Mouse (Mus musculus) MEL (cell line): ENCODE measurements at regions not wholly inside any gene's neighbourhood (a gene's known extent, or its start where the extent isn't known, plus 50 kb on each side); places are given as distances from the start of the nearest gene placed in this dataset.

Experiments used
- DNase-seq: peaks from one replicate; pipeline ENCODE4 v3.0.0; 2011; ENCODE audit warnings: low read depth, low spot score
- H3K27ac ChIP-seq: 2 replicates; pipeline ENCODE4 v1.5.1; 2012; ENCODE audit warnings: low read depth, mild to moderate bottlenecking, control low read depth, low read length, moderate library complexity; ENCODE audit not compliant: control insufficient read depth
- H3K27me3 ChIP-seq, 2 experiments: fragments of 150-350 bp in 1 of 2; sonication (generic) in 1 of 2; 2 replicates each; pipeline ENCODE4 v1.6.1; 2012; ENCODE audit warnings: low read length in 2 of 2, mild to moderate bottlenecking in 2 of 2, improper control_type of control experiment in 1 of 2, moderate library complexity in 1 of 2; ENCODE audit not compliant: insufficient read depth in 2 of 2, control insufficient read depth in 1 of 2
- H3K36me3 ChIP-seq, 2 experiments: 2 replicates each; pipeline ENCODE4 v1.6.1; 2012 to 2014; ENCODE audit warnings: low read length in 2 of 2, improper control_type of control experiment in 1 of 2, inconsistent platforms in 1 of 2, mild to moderate bottlenecking in 1 of 2; ENCODE audit not compliant: insufficient read depth in 2 of 2, control insufficient read depth in 1 of 2
- H3K4me1 ChIP-seq, 2 experiments: fragments of 150-350 bp in 1 of 2; sonication (generic) in 1 of 2; 2 replicates each; pipeline ENCODE4 v1.6.1; 2012; ENCODE audit warnings: low read length in 2 of 2, improper control_type of control experiment in 1 of 2, mild to moderate bottlenecking in 1 of 2; ENCODE audit not compliant: insufficient read depth in 2 of 2, control insufficient read depth in 1 of 2
- H3K4me3 ChIP-seq, 2 experiments: fragments of 150-350 bp in 1 of 2; sonication (generic) in 1 of 2; 2 replicates each; pipeline ENCODE4 v1.5.1; 2012; ENCODE audit warnings: low read depth in 2 of 2, low read length in 2 of 2, mild to moderate bottlenecking in 2 of 2, moderate library complexity in 2 of 2, control low read depth in 1 of 2, improper control_type of control experiment in 1 of 2; ENCODE audit not compliant: control insufficient read depth in 1 of 2, insufficient read depth in 1 of 2
- H3K79me2 ChIP-seq: 2 replicates; pipeline ENCODE4 v1.6.1; 2012; ENCODE audit warnings: mild to moderate bottlenecking, low read length, moderate library complexity; ENCODE audit not compliant: control insufficient read depth, poor library complexity, insufficient read depth
- H3K9ac ChIP-seq: 2 replicates; pipeline ENCODE4 v1.6.1; 2012; ENCODE audit warnings: low read depth, mild to moderate bottlenecking, control low read depth, low read length, moderate library complexity; ENCODE audit not compliant: control insufficient read depth, poor library complexity, severe bottlenecking
- H3K9me3 ChIP-seq: fragments of 150-350 bp; sonication (generic); replicated peaks from 2 replicates; pipeline ENCODE4 v1.6.1; 2012; ENCODE audit warnings: mild to moderate bottlenecking, low read length, improper control_type of control experiment, moderate library complexity; ENCODE audit not compliant: insufficient read depth
- BHLHE40 ChIP-seq: IDR thresholded peaks from 2 replicates; pipeline ENCODE4 v1.6.1; 2012; ENCODE audit warnings: low read depth, mild to moderate bottlenecking, inconsistent platforms, low read length, improper control_type of control experiment, borderline replicate concordance
- E2F4 ChIP-seq: IDR thresholded peaks from 2 replicates; pipeline ENCODE4 v1.6.1; 2011; ENCODE audit warnings: low read depth, low read length, improper control_type of control experiment, borderline replicate concordance
- EP300 ChIP-seq, 2 experiments: IDR thresholded peaks; 2 replicates each; pipeline ENCODE4 v1.6.1; 2011; ENCODE audit warnings: improper control_type of control experiment in 2 of 2, low read length in 2 of 2, low read depth in 1 of 2, mild to moderate bottlenecking in 1 of 2
- ETS1 ChIP-seq: IDR thresholded peaks from 2 replicates; pipeline ENCODE4 v1.6.1; 2012; ENCODE audit warnings: low read depth, mild to moderate bottlenecking, inconsistent platforms, low read length, improper control_type of control experiment, moderate library complexity
- MAFK ChIP-seq: IDR thresholded peaks from 2 replicates; pipeline ENCODE4 v1.6.1; 2011; ENCODE audit warnings: low read depth, mild to moderate bottlenecking, low read length, improper control_type of control experiment, borderline replicate concordance
- MAZ ChIP-seq: IDR thresholded peaks from 2 replicates; pipeline ENCODE4 v1.6.1; 2012; ENCODE audit warnings: low read depth, mild to moderate bottlenecking, inconsistent platforms, low read length, improper control_type of control experiment
- MEF2A ChIP-seq: IDR thresholded peaks from 2 replicates; pipeline ENCODE4 v1.6.1; 2014; ENCODE audit warnings: low read depth, mild to moderate bottlenecking, inconsistent platforms, low read length, improper control_type of control experiment; ENCODE audit not compliant: poor library complexity, insufficient replicate concordance, severe bottlenecking; ENCODE audit errors: extremely low read depth
- MYC ChIP-seq: IDR thresholded peaks from 2 replicates; pipeline ENCODE4 v1.6.1; 2011; ENCODE audit warnings: low read depth, mild to moderate bottlenecking, low read length, improper control_type of control experiment, moderate library complexity
- NELFE ChIP-seq: IDR thresholded peaks from 2 replicates; pipeline ENCODE4 v1.6.1; 2011; ENCODE audit warnings: low read depth, low read length, improper control_type of control experiment
- NRF1 ChIP-seq: IDR thresholded peaks from 2 replicates; pipeline ENCODE4 v1.6.1; 2014; ENCODE audit warnings: low read depth, mild to moderate bottlenecking, inconsistent platforms, low read length, improper control_type of control experiment, moderate library complexity; ENCODE audit not compliant: poor library complexity, insufficient read depth, severe bottlenecking
- POLR2A ChIP-seq, 2 experiments: IDR thresholded peaks; 2 replicates each; pipeline ENCODE4 v1.6.1; 2011 to 2012; ENCODE audit warnings: low read length in 2 of 2, mild to moderate bottlenecking in 2 of 2, control low read depth in 1 of 2, improper control_type of control experiment in 1 of 2, low read depth in 1 of 2, moderate library complexity in 1 of 2; ENCODE audit not compliant: control insufficient read depth in 1 of 2, insufficient read depth in 1 of 2, poor library complexity in 1 of 2
- RAD21 ChIP-seq: IDR thresholded peaks from 2 replicates; pipeline ENCODE4 v1.6.1; 2011; ENCODE audit warnings: mild to moderate bottlenecking, low read depth, low read length, improper control_type of control experiment
- RCOR1 ChIP-seq: IDR thresholded peaks from 2 replicates; pipeline ENCODE4 v1.6.1; 2012; ENCODE audit warnings: low read depth, mild to moderate bottlenecking, inconsistent platforms, low read length, improper control_type of control experiment
- TAL1 ChIP-seq: IDR thresholded peaks from 2 replicates; pipeline ENCODE4 v1.6.1; 2012; ENCODE audit warnings: mild to moderate bottlenecking, inconsistent platforms, low read length, moderate library complexity, mixed read lengths
- TBP ChIP-seq: IDR thresholded peaks from 2 replicates; pipeline ENCODE4 v1.8.0; 2011; ENCODE audit warnings: low read depth, low read length, improper control_type of control experiment
- USF1 ChIP-seq: IDR thresholded peaks from 2 replicates; pipeline ENCODE4 v1.6.1; 2014; ENCODE audit warnings: low read depth, mild to moderate bottlenecking, inconsistent platforms, low read length, improper control_type of control experiment, moderate library complexity
- USF2 ChIP-seq, 2 experiments: IDR thresholded peaks; 2 replicates each; pipeline ENCODE4 v1.6.1; 2011 to 2012; ENCODE audit warnings: improper control_type of control experiment in 2 of 2, low read length in 2 of 2, borderline replicate concordance in 1 of 2, inconsistent platforms in 1 of 2, low read depth in 1 of 2, mild to moderate bottlenecking in 1 of 2; ENCODE audit not compliant: insufficient read depth in 1 of 2

DNA sequence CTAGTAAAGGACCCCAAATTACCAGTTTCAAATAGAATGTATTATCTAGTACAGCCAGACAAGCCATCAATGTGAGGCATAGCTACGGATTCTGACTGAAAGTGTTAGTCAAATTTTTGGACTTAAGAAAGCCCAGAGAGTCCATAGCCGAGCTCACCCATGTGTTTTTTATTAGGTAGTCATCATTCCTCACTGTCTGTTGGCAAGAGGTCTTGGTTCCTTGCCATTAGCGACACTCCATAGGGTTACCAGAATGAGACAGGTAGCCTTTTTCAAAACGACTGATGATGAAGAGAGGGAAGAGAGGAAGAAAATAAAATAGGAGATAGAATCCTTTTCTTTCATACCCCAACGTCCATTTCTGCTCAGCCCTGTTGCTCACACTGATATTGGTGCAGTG, 83.8 kb upstream of the Mark1 start:
- no peak for DNase-seq
- H3K4me1 ChIP-seq: no peaks in the 10 kb centered on the region
- TF ChIP-seq ETS1: no peak
- TF ChIP-seq TBP: no peak
- no peak for TF ChIP-seq USF1
- no peak for TF ChIP-seq RCOR1
- no peak for TF ChIP-seq MAZ
- no peak for TF ChIP-seq E2F4
- TF ChIP-seq BHLHE40: no peak
- no peak for TF ChIP-seq MEF2A
- no peak for TF ChIP-seq EP300 (IDR thresholded peaks at IDR 0.05; ENCODE audit: low read depth in 1 of 2, low read length in 2 of 2)
- no peak for TF ChIP-seq TAL1
- H3K9ac ChIP-seq: no peak overlapping the region
- no peak overlapping the region for H3K27ac ChIP-seq
- no peaks in the 10 kb centered on the region for H3K36me3 ChIP-seq
- H3K4me3 ChIP-seq: no peak overlapping the region
- H3K79me2 ChIP-seq: no peaks in the 10 kb centered on the region
- H3K9me3 ChIP-seq: no peaks in the 10 kb centered on the region
- H3K27me3 ChIP-seq: no peaks in the 10 kb centered on the region

DNA sequence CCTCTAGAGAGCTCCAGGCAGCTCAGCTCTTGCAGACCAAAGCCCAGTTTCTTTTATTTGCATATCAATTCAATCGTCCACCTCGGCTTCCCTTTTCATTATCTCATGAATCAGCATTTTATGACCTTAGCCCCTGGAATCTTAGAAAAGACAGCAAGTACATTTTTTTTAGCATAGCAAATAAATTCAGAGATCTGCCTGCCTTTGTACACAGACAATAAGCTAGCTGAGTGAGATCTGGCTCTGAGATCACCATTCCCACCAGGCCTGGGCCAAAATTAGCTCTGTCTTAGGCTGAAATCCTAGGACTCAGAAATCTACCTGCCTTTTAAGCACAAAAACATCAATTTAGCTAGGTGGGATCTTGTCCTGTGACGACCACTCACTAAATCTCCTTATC, 80.7 kb upstream of the Mark1 start:
- Histone ChIP-seq H3K27me3 (no peaks in the 10 kb centered on the region), H3K36me3 (no peaks in the 10 kb centered on the region), H3K9ac (no peak overlapping the region), H3K4me3 (no peak overlapping the region), H3K9me3 (no peaks in the 10 kb centered on the region), H3K27ac (no peak overlapping the region), H3K4me1 (no peaks in the 10 kb centered on the region), H3K79me2 (no peaks in the 10 kb centered on the region)
- DNase-seq: no peak
- TF ChIP-seq NELFE: no peak
- no peak for TF ChIP-seq MEF2A
- TF ChIP-seq TBP: no peak
- no peak for TF ChIP-seq MAFK
- TF ChIP-seq RCOR1: no peak
- TF ChIP-seq RAD21: no peak
- TF ChIP-seq NRF1: no peak
- no peak for TF ChIP-seq MYC
- TF ChIP-seq POLR2A (IDR thresholded peaks at IDR 0.05; ENCODE audit: control insufficient read depth in 1 of 2, insufficient read depth in 1 of 2, low read depth in 1 of 2, low read length in 2 of 2, poor library complexity in 1 of 2): no peak
- no peak for TF ChIP-seq USF2 (IDR thresholded peaks at IDR 0.05; ENCODE audit: borderline replicate concordance in 1 of 2, insufficient read depth in 1 of 2, low read depth in 1 of 2, low read length in 2 of 2)
